Mouse (Mus musculus) embryonic facial prominence, embryonic 14.5 days (tissue): Measurements from ENCODE around the gene Nrxn3. TPM values are rescaled to one million over a fixed set of nuclear protein-coding genes. Genes with fewer than 3 reads are reported as not detected.
A peak's percentile ranks its signal among the peaks of the same experiment; 100 is the strongest.

ENCODE experiments used
- ATAC-seq: fragments of 200-750 bp; cut with Nextera tagmentation; 2 replicates; pipeline ENCODE4 v1.8.0; 2017; ENCODE audit warnings: low read depth, moderate number of reproducible peaks, moderate TSS enrichment
- DNase-seq: peaks from one replicate; pipeline ENCODE4 v3.0.0-alpha.2; 2015; ENCODE audit warnings: low spot score
- H3K27ac ChIP-seq: fragments of 300-500 bp; sonication (generic); replicated peaks from 2 replicates; pipeline ENCODE4 v1.5.1; 2014; ENCODE audit warnings: low read depth, mild to moderate bottlenecking, low read length, moderate library complexity
- H3K27me3 ChIP-seq: fragments of 300-500 bp; sonication (generic); replicated peaks from 2 replicates; pipeline ENCODE4 v1.6.1; 2014; ENCODE audit warnings: low read length; ENCODE audit not compliant: control insufficient read depth, insufficient read depth
- H3K36me3 ChIP-seq: fragments of 300-500 bp; sonication (generic); 2 replicates; pipeline ENCODE4 v1.6.1; 2014; ENCODE audit warnings: low read length, mixed read lengths; ENCODE audit not compliant: control insufficient read depth, insufficient read depth
- H3K4me1 ChIP-seq: fragments of 300-500 bp; sonication (generic); 2 replicates; pipeline ENCODE4 v1.6.1; 2014; ENCODE audit warnings: antibody characterized with exemption, low read length; ENCODE audit not compliant: control insufficient read depth, insufficient read depth
- H3K4me2 ChIP-seq: fragments of 300-500 bp; sonication (generic); 2 replicates; pipeline ENCODE4 v1.6.1; 2014; ENCODE audit warnings: low read depth, mild to moderate bottlenecking, low read length, moderate library complexity, mixed read lengths
- H3K4me3 ChIP-seq: fragments of 300-500 bp; sonication (generic); 2 replicates; pipeline ENCODE4 v1.5.1; 2014; ENCODE audit warnings: low read depth, mild to moderate bottlenecking, low read length
- H3K9ac ChIP-seq: fragments of 300-500 bp; sonication (generic); 2 replicates; pipeline ENCODE4 v1.6.1; 2014; ENCODE audit warnings: low read depth, mild to moderate bottlenecking, low read length, moderate library complexity, mixed read lengths
- H3K9me3 ChIP-seq: fragments of 300-500 bp; sonication (generic); 2 replicates; pipeline ENCODE4 v1.6.1; 2016; ENCODE audit warnings: low read length; ENCODE audit not compliant: control insufficient read depth
- WGBS: fragments of 180-500 bp; shearing (Covaris S2); extraction: QIAGEN DNeasy Blood & Tissue Kit; methylation state at CpG from one replicate; pipeline ENCODE4 v1.1.7; 2014; 5-methylcytosine and 5-hydroxymethylcytosine counted together
- polyA plus RNA-seq: library from polyadenylated mRNA; unstranded; fragments of >200 nt; fragmentation: Nextera tagmentation; extraction: Ambion mirVana; gene quantifications from 2 replicates; pipeline ENCODE4 v1.2.1, GENCODE M21; 2014

Nrxn3 gene
- polyA plus RNA-seq, 1 experiment from 2014 or later, result 2.6 TPM

GRCm38 (mm10) chr12:89530679-89531350 is 808.1 kb downstream of the Nrxn3 start:
- Histone ChIP-seq H3K9ac (no peak overlapping the region), H3K36me3 (no peaks in the 10 kb centered on the region), H3K4me3 (no peak overlapping the region), H3K27ac (no peak overlapping the region), H3K4me2 (no peak overlapping the region), H3K27me3 (no peaks in the 10 kb centered on the region), H3K9me3 (no peaks in the 10 kb centered on the region), H3K4me1 (no peaks in the 10 kb centered on the region)
- ATAC-seq (no peak), DNase-seq (peak; percentile 30)
- 17% methylated on average over 4 of the region's 4 CpGs for WGBS

DNA sequence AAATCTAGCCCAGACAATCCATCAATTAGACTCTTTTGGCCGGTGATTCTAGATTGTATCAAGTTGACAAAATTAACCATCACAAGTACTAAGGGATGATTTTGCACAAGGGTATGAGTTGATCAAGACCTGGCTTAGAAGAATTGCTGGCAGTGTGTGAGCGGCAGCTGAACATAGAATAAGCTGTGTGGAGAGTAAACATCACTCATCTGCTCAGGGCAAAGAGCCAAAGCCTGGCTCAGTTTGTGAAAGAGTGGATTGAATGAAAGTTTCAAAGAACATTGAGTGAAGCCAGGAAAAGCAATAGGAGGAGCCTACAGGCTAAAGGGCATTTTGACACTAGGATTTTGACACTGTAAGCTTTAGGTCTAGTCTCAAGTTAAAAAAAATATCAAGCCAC is 828.6 kb downstream of the Nrxn3 start:
- no peak for ATAC-seq
- Histone ChIP-seq H3K36me3 (no peaks in the 10 kb centered on the region), H3K27ac (no peak overlapping the region), H3K4me2 (no peak overlapping the region), H3K9me3 (no peaks in the 10 kb centered on the region), H3K27me3 (no peaks in the 10 kb centered on the region), H3K4me1 (no peaks in the 10 kb centered on the region), H3K4me3 (no peak overlapping the region), H3K9ac (no peak overlapping the region)
- peak; percentile 24 for DNase-seq
- 66% methylated on average over 2 of the region's 2 CpGs for WGBS

DNA sequence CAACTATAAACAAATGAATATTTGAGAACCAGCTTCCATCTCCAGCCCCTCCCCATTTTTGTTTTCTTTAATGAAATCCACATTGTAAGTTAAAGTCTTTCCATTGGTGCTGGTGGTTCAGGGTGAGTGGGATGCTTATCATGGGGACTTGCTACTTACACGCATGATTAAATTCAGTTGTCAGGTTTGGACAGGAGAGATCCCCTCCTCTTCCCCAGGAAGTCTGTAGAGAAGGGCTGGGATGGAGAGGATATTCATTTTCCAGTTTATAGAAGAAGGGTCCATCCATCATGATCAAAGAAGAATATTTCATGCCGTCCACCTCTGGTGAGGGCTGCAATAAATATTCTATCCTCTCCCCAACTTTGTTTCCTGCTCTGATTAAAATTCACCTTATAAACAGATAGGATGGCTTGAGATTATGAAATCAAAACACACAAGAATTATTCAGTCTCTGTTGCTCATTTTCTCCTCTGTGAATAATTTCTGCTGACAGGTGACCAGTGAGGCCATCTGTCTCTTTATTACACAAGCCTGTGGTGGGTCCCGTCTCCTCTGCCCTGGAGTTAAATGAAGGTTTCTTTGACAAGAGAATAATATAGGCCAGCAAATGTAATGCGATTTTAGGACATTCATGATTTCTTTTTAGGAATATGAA is 830.7 kb downstream of the Nrxn3 start:
- no peaks in the 10 kb centered on the region for H3K9me3 ChIP-seq
- WGBS, result 55% methylated on average over 4 of the region's 4 CpGs
- no peaks in the 10 kb centered on the region for H3K36me3 ChIP-seq
- ATAC-seq, result no peak
- no peak overlapping the region for H3K4me2 ChIP-seq
- no peak overlapping the region for H3K9ac ChIP-seq
- no peaks in the 10 kb centered on the region for H3K4me1 ChIP-seq
- H3K4me3 ChIP-seq, result no peak overlapping the region
- H3K27me3 ChIP-seq, result no peaks in the 10 kb centered on the region
- H3K27ac ChIP-seq, result no peak overlapping the region
- no peak for DNase-seq

GRCm38 (mm10) chr12:89554171-89554570 is 831.5 kb downstream of the Nrxn3 start:
- Histone ChIP-seq H3K4me1 (no peaks in the 10 kb centered on the region), H3K4me2 (no peak overlapping the region), H3K9me3 (no peaks in the 10 kb centered on the region), H3K9ac (no peak overlapping the region), H3K27ac (no peak overlapping the region), H3K27me3 (no peaks in the 10 kb centered on the region), H3K4me3 (no peak overlapping the region), H3K36me3 (no peaks in the 10 kb centered on the region)
- DNase-seq (no peak), ATAC-seq (no peak)
- 80% methylated on average over 2 of the region's 2 CpGs for WGBS

GRCm38 (mm10) chr12:89554740-89555430 is 832.2 kb downstream of the Nrxn3 start:
- no peaks in the 10 kb centered on the region for H3K36me3 ChIP-seq
- H3K4me3 ChIP-seq, result no peak overlapping the region
- no peak overlapping the region for H3K4me2 ChIP-seq
- ATAC-seq, result no peak
- no peak for DNase-seq
- H3K27ac ChIP-seq, result no peak overlapping the region
- H3K9me3 ChIP-seq, result no peaks in the 10 kb centered on the region
- no peaks in the 10 kb centered on the region for H3K4me1 ChIP-seq
- 61% methylated on average over 2 of the region's 2 CpGs for WGBS
- no peaks in the 10 kb centered on the region for H3K27me3 ChIP-seq
- H3K9ac ChIP-seq, result no peak overlapping the region

DNA sequence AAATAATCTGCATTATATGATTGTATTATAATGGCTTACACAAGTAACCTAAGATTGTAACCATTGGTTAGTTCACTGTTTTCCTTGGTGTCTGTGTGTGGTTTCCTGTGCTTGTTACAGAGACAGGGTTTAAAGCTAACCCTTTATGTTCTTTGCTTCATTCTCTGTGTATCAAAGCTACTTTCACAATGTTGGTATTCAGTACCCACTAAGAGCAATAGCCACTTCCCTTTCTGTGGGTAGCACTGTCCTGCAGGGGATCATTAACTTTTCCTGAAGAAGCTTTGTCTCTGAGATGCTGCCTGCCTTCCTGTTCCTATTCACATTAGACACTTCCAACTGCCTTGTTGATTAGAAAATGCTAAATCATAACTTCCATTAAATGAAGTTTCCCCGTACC is 836.2 kb downstream of the Nrxn3 start:
- no peak overlapping the region for H3K27ac ChIP-seq
- WGBS, result 93% methylated on average over 1 of the region's 1 CpGs
- H3K9me3 ChIP-seq, result no peaks in the 10 kb centered on the region
- H3K4me1 ChIP-seq, result no peaks in the 10 kb centered on the region
- no peak overlapping the region for H3K4me2 ChIP-seq
- no peak overlapping the region for H3K9ac ChIP-seq
- no peaks in the 10 kb centered on the region for H3K36me3 ChIP-seq
- H3K27me3 ChIP-seq, result no peaks in the 10 kb centered on the region
- ATAC-seq (no peak), DNase-seq (no peak)
- H3K4me3 ChIP-seq, result no peak overlapping the region

DNA sequence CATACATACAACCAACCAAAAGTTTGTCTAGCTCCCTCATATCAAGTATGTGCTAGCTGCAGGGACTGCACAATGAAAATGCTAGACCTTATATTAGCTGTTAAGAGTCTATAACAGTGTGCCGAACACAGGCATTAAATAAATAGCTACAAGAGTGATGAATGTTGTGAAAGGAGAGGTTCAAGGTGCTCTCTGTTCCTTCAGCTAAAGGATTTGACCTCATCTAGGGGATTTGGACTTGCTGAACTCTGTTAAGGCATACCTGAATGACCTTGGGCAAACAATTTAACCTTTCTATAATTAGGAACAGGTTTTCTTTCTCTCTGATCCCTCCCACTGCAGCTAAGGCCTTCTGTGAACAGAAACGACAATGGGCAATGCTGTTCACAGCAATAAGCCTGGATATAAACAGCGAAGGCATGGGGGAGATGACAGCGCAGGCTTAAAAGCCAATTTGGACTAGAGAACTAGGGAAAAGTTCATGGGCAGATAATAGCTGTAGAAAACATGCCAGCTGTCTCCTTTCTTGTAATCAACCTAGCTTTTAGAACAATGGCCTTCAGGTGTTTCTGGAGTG is 839.4 kb downstream of the Nrxn3 start:
- H3K27me3 ChIP-seq, result no peaks in the 10 kb centered on the region
- H3K4me3 ChIP-seq, result no peak overlapping the region
- H3K27ac ChIP-seq, result no peak overlapping the region
- H3K4me2 ChIP-seq, result no peak overlapping the region
- H3K9me3 ChIP-seq, result no peaks in the 10 kb centered on the region
- WGBS, result 46% methylated on average over 4 of the region's 4 CpGs
- H3K4me1 ChIP-seq, result no peaks in the 10 kb centered on the region
- no peak overlapping the region for H3K9ac ChIP-seq
- ATAC-seq, result no peak
- no peak for DNase-seq
- H3K36me3 ChIP-seq, result no peaks in the 10 kb centered on the region

DNA sequence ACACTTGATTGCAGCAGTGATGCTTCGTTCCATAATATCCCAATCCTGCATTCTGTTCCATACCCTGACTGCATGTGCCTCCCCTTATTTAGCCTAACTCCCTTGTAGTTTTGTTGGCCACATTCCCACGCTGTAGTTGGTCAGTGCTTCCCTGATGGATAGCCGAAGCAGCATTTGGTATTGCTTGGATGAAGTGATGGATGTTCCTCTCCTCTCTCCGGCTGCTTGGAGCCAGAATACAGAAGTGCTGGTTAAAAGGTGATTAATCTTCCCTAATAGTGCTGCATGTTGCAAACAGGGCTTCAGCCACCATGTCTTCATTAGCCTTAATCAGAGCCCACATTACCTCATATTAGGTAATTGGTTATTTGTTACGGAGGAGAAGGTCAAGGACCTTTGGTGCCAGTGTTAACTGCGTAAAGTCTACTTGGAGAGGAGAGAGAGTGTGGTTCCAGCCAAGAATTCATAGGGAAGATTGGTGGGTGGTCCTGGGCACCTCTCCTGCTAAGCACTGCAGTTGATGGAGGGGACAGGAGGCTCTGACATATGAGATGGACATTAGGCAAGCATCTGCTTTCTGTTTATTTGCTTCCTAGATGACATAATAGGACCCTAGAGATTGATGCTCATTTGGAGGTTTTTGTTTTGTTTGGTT is 846.2 kb downstream of the Nrxn3 start:
- H3K9me3 ChIP-seq, result no peaks in the 10 kb centered on the region
- no peaks in the 10 kb centered on the region for H3K27me3 ChIP-seq
- no peak overlapping the region for H3K27ac ChIP-seq
- DNase-seq, result no peak
- no peaks in the 10 kb centered on the region for H3K4me1 ChIP-seq
- no peak for ATAC-seq
- WGBS, result 71% methylated on average over 6 of the region's 6 CpGs
- H3K4me3 ChIP-seq, result no peak overlapping the region
- H3K36me3 ChIP-seq, result no peaks in the 10 kb centered on the region
- no peak overlapping the region for H3K9ac ChIP-seq
- H3K4me2 ChIP-seq, result no peak overlapping the region
